Mouse (Mus musculus) myocyte (in vitro differentiated cells): ENCODE results near the gene Opn3.

ENCODE experiments used
- MYOD1 ChIP-seq, 3 experiments: IDR thresholded peaks; one replicate each; pipeline ENCODE4 v1.6.1; 2011; ENCODE audit warnings: control low read depth in 2 of 3, low read depth in 2 of 3, mild to moderate bottlenecking in 2 of 3, moderate library complexity in 1 of 3; ENCODE audit not compliant: insufficient read length in 2 of 3, control insufficient read depth in 1 of 3
- TCF12 ChIP-seq: IDR thresholded peaks from one replicate; pipeline ENCODE4 v1.6.1; 2011; ENCODE audit warnings: mild to moderate bottlenecking, control low read depth; ENCODE audit not compliant: poor library complexity, insufficient read depth, severe bottlenecking

- TF ChIP-seq TCF12 (no peak), MYOD1 (IDR thresholded peaks at IDR 0.05; ENCODE audit: control insufficient read depth in 1 of 3, insufficient read length in 2 of 3, low read depth in 2 of 3) (no peak)
Measured at GRCm38 (mm10) chr1:175712338-175712909, 19.8 kb upstream of the Opn3 start.
